Mouse (Mus musculus) embryonic facial prominence, embryonic 11.5 days (tissue): ENCODE results near the gene Epha10. TPM values are rescaled to one million over a fixed set of nuclear protein-coding genes. Genes with fewer than 3 reads are reported as not detected.

Source experiments
- ATAC-seq: fragments of 200-750 bp; cut with Nextera tagmentation; replicated peaks from 2 replicates; pipeline ENCODE4 v1.8.0; 2017; ENCODE audit warnings: low read depth; ENCODE audit not compliant: insufficient number of reproducible peaks, low FRiP score, low TSS enrichment
- DNase-seq: peaks from one replicate; pipeline ENCODE4 v3.0.0-alpha.2; 2015; ENCODE audit warnings: low spot score
- H3K27ac ChIP-seq: fragments of 300-500 bp; sonication (generic); replicated peaks from 2 replicates; pipeline ENCODE4 v1.5.1; 2014; ENCODE audit warnings: mild to moderate bottlenecking, low read depth, low read length, control low read depth
- H3K27me3 ChIP-seq: fragments of 300-500 bp; sonication (generic); 2 replicates; pipeline ENCODE4 v1.6.1; 2014; ENCODE audit warnings: mild to moderate bottlenecking, low read length, moderate library complexity, mixed read lengths; ENCODE audit not compliant: control insufficient read depth, insufficient read depth
- H3K36me3 ChIP-seq: fragments of 300-500 bp; sonication (generic); replicated peaks from 2 replicates; pipeline ENCODE4 v1.6.1; 2014; ENCODE audit warnings: low read depth, mild to moderate bottlenecking, low read length, moderate library complexity, mixed read lengths; ENCODE audit not compliant: control insufficient read depth, insufficient read depth
- H3K4me1 ChIP-seq: fragments of 300-500 bp; sonication (generic); 2 replicates; pipeline ENCODE4 v1.6.1; 2014; ENCODE audit warnings: low read length, mixed read lengths; ENCODE audit not compliant: control insufficient read depth, insufficient read depth
- H3K4me2 ChIP-seq: fragments of 300-500 bp; sonication (generic); 2 replicates; pipeline ENCODE4 v1.6.1; 2014; ENCODE audit warnings: low read depth, mild to moderate bottlenecking, control low read depth, low read length, moderate library complexity
- H3K4me3 ChIP-seq: fragments of 300-500 bp; sonication (generic); 2 replicates; pipeline ENCODE4 v1.5.1; 2014; ENCODE audit warnings: low read depth, low read length, control low read depth
- H3K9ac ChIP-seq: fragments of 300-500 bp; sonication (generic); replicated peaks from 2 replicates; pipeline ENCODE4 v1.6.1; 2014; ENCODE audit warnings: mild to moderate bottlenecking, control low read depth, low read length
- H3K9me3 ChIP-seq: fragments of 300-500 bp; sonication (generic); replicated peaks from 2 replicates; pipeline ENCODE4 v1.6.1; 2016; ENCODE audit warnings: mild to moderate bottlenecking, low read length, inconsistent platforms, mixed read lengths; ENCODE audit not compliant: control insufficient read depth
- WGBS: fragments of 180-500 bp; shearing (Covaris S2); extraction: QIAGEN DNeasy Blood & Tissue Kit; methylation state at CpG from one replicate; pipeline ENCODE4 v1.1.7; 2014; 5-methylcytosine and 5-hydroxymethylcytosine counted together
- polyA plus RNA-seq: library from polyadenylated mRNA; unstranded; fragments of >200 nt; fragmentation: Nextera tagmentation; extraction: Ambion mirVana; gene quantifications from 2 replicates; pipeline ENCODE4 v1.2.1, GENCODE M21; 2014

Epha10 gene
- polyA plus RNA-seq, 1 experiment from 2014 or later, result 0.55 TPM

- no peak overlapping the region for H3K4me3 ChIP-seq
- no peaks in the 10 kb centered on the region for H3K4me1 ChIP-seq
- no peaks in the 10 kb centered on the region; the same call in 1 of the 2 replicates for H3K36me3 ChIP-seq
- H3K4me2 ChIP-seq, result no peak overlapping the region
- no peak overlapping the region for H3K9ac ChIP-seq
- ATAC-seq (no peak), DNase-seq (peak; percentile 88)
- no peaks in the 10 kb centered on the region for H3K27me3 ChIP-seq
- H3K9me3 ChIP-seq, result no peaks in the 10 kb centered on the region
- H3K27ac ChIP-seq, result no peak overlapping the region
- WGBS, result 10% methylated on average over 4 of the region's 4 CpGs
Observed at GRCm38 (mm10) chr4:124943022-124943421, 62.3 kb downstream of the Epha10 start.

GRCm38 (mm10) chr4:124943781-124944180, 63.1 kb downstream of the Epha10 start:
- DNase-seq (peak; percentile 46), ATAC-seq (no peak)
- no peaks in the 10 kb centered on the region for H3K4me1 ChIP-seq
- 62% methylated on average over 5 of the region's 5 CpGs for WGBS
- no peaks in the 10 kb centered on the region for H3K9me3 ChIP-seq
- H3K27me3 ChIP-seq, result no peaks in the 10 kb centered on the region
- H3K27ac ChIP-seq, result no peak overlapping the region
- no peak overlapping the region for H3K4me3 ChIP-seq
- no peak overlapping the region for H3K9ac ChIP-seq
- no peak overlapping the region for H3K4me2 ChIP-seq
- no peaks in the 10 kb centered on the region; the same call in 1 of the 2 replicates for H3K36me3 ChIP-seq

GRCm38 (mm10) chr4:124944961-124945360, 64.3 kb downstream of the Epha10 start:
- Histone ChIP-seq H3K27ac (no peak overlapping the region), H3K27me3 (no peaks in the 10 kb centered on the region), H3K4me2 (no peak overlapping the region), H3K4me1 (no peaks in the 10 kb centered on the region), H3K4me3 (no peak overlapping the region), H3K9me3 (no peaks in the 10 kb centered on the region), H3K36me3 (no peaks in the 10 kb centered on the region), H3K9ac (no peak overlapping the region)
- DNase-seq (peak; percentile 33), ATAC-seq (no peak)
- 58% methylated on average over 2 of the region's 2 CpGs for WGBS

- H3K27me3 ChIP-seq, result no peaks in the 10 kb centered on the region
- no peak overlapping the region for H3K4me2 ChIP-seq
- no peak overlapping the region for H3K27ac ChIP-seq
- ATAC-seq (no peak), DNase-seq (no peak)
- H3K9me3 ChIP-seq, result no peaks in the 10 kb centered on the region
- 78% methylated on average over 3 of the region's 3 CpGs for WGBS
- no peaks in the 10 kb centered on the region for H3K36me3 ChIP-seq
- no peak overlapping the region for H3K9ac ChIP-seq
- H3K4me1 ChIP-seq, result no peaks in the 10 kb centered on the region
- H3K4me3 ChIP-seq, result no peak overlapping the region
Observed at GRCm38 (mm10) chr4:124949488-124949887, 68.8 kb downstream of the Epha10 start.

- DNase-seq, result no peak
- Histone ChIP-seq H3K4me1 (no peaks in the 10 kb centered on the region), H3K27ac (no peak overlapping the region), H3K9ac (no peak overlapping the region), H3K36me3 (no peaks in the 10 kb centered on the region), H3K9me3 (no peaks in the 10 kb centered on the region), H3K27me3 (no peaks in the 10 kb centered on the region), H3K4me2 (no peak overlapping the region), H3K4me3 (no peak overlapping the region)
- WGBS, result 88% methylated on average over 21 of the region's 21 CpGs
- no peak for ATAC-seq
Observed at GRCm38 (mm10) chr4:124950181-124951035, 69.7 kb downstream of the Epha10 start.

- ATAC-seq, result no peak
- H3K9me3 ChIP-seq, result no peaks in the 10 kb centered on the region
- H3K4me3 ChIP-seq, result no peak overlapping the region
- no peak overlapping the region for H3K9ac ChIP-seq
- H3K27me3 ChIP-seq, result no peaks in the 10 kb centered on the region
- 52% methylated on average over 10 of the region's 10 CpGs for WGBS
- no peak for DNase-seq
- H3K27ac ChIP-seq, result no peak overlapping the region
- no peaks in the 10 kb centered on the region for H3K4me1 ChIP-seq
- H3K4me2 ChIP-seq, result no peak overlapping the region
- no peaks in the 10 kb centered on the region for H3K36me3 ChIP-seq
Observed at GRCm38 (mm10) chr4:124951036-124951433, 70.3 kb downstream of the Epha10 start.

GRCm38 (mm10) chr4:124953546-124953945, 72.8 kb downstream of the Epha10 start:
- Histone ChIP-seq H3K36me3 (no peaks in the 10 kb centered on the region), H3K9me3 (no peaks in the 10 kb centered on the region), H3K4me3 (no peak overlapping the region), H3K9ac (no peak overlapping the region), H3K27me3 (no peaks in the 10 kb centered on the region), H3K27ac (no peak overlapping the region), H3K4me2 (no peak overlapping the region), H3K4me1 (no peaks in the 10 kb centered on the region)
- ATAC-seq (no peak), DNase-seq (no peak)
- WGBS, result 50% methylated on average over 4 of the region's 4 CpGs

- Histone ChIP-seq H3K36me3 (no peaks in the 10 kb centered on the region), H3K27ac (no peak overlapping the region), H3K4me1 (no peaks in the 10 kb centered on the region), H3K9me3 (no peaks in the 10 kb centered on the region), H3K27me3 (no peaks in the 10 kb centered on the region), H3K4me2 (no peak overlapping the region), H3K9ac (no peak overlapping the region), H3K4me3 (no peak overlapping the region)
- ATAC-seq (no peak), DNase-seq (no peak)
- 80% methylated on average over 2 of the region's 2 CpGs for WGBS
Observed at GRCm38 (mm10) chr4:124957284-124957683, 76.6 kb downstream of the Epha10 start.
